ENCODE assay signal across 8 mouse cellular contexts in genomic region chr3:117359686-117360521, GRCm38 (mm10). TPM values are rescaled to one million over a fixed set of nuclear protein-coding genes. Genes with fewer than 3 reads are reported as not detected.
DNase-seq lines count a peak whose midpoint lies in the region; ATAC-seq and TF ChIP-seq lines count a peak whose summit lies in the region.

No protein-coding gene starts in this region.

- peak; percentile 73 to 79 for ATAC-seq in hematopoietic stem cell, adult 5-6 weeks (replicated peaks in 1 of 2; ENCODE audit: insufficient read depth in 1 of 2, low FRiP score in 2 of 2, low TSS enrichment in 1 of 2, low read depth in 1 of 2, poor library complexity in 2 of 2, severe bottlenecking in 2 of 2)

- 2% methylated on average over 46 of the region's 46 CpGs for WGBS in forebrain, embryonic 10.5 days

- peaks cover 13% of the 10 kb centered on the region for H3K4me1 ChIP-seq in forebrain, embryonic 10.5 days

- no peak for TF ChIP-seq POLR2A in brain, embryonic 14.5 days (IDR thresholded peaks at IDR 0.05; ENCODE audit: borderline replicate concordance, extremely low read depth, insufficient read depth, insufficient read length, poor library complexity, severe bottlenecking)

- peak overlapping the region; percentile 80 for H3K27ac ChIP-seq in forebrain, embryonic 10.5 days

- no peaks in the 10 kb centered on the region for H3K9me3 ChIP-seq in forebrain, embryonic 10.5 days

- H3K27me3 ChIP-seq in forebrain, embryonic 10.5 days (ENCODE audit: poor library complexity, severe bottlenecking) = peaks cover 26% of the 10 kb centered on the region

- peak overlapping the region; percentile 63 for H3K4me3 ChIP-seq in forebrain, embryonic 10.5 days

- DNase-seq in Muller cell, postnatal 12 days (ENCODE audit: inconsistent ontology term) = peak; percentile 69
- peak; percentile 83 for DNase-seq in brain, embryonic 14.5 days (ENCODE audit: low read depth)
- peak; percentile 55 for DNase-seq in forebrain, embryonic 10.5 days (ENCODE audit: extremely low spot score, low spot score)
- DNase-seq in layer of hippocampus, adult 9-11 months = peak; percentile 70
- peak; percentile 11 for DNase-seq in lung, postnatal 10 days
- peak; percentile 78 to 81 for DNase-seq in right cerebral cortex, adult 2 months (ENCODE audit: low spot score in 2 of 2)
- DNase-seq in natural killer cell, adult 2 months (ENCODE audit: low spot score in 2 of 2) = no peak

- no peaks in the 10 kb centered on the region for H3K36me3 ChIP-seq in forebrain, embryonic 10.5 days (replicated peaks)

- no peak for TF ChIP-seq CTCF in brain, embryonic 14.5 days (IDR thresholded peaks at IDR 0.05; ENCODE audit: borderline replicate concordance, extremely low read depth, insufficient read depth, insufficient read length)

RNA-seq across cellular contexts. Expression of gene Plppr4, which starts 0.8 kb away (rescaled TPM):
- 9.9 and 12.6 TPM in 2 replicates for polyA plus RNA-seq in brain, embryonic 14.5 days (2012; rRNA removed)
- 0.05 and 0.41 TPM in 2 replicates for polyA plus RNA-seq in forebrain, embryonic 10.5 days (2016; fragmentation: Nextera tagmentation; extraction: Ambion mirVana)
- total RNA-seq in hematopoietic stem cell, adult 5-6 weeks (2017) = not detected in 2 replicates

Comparison
In these comparisons a context has a peak if more than half of its experiments do, and no peak if none do; other contexts are left out.
1. DNase-seq: peak in Muller cell, postnatal 12 days (single experiment), brain, embryonic 14.5 days (single experiment), forebrain, embryonic 10.5 days (single experiment), layer of hippocampus, adult 9-11 months (single experiment), lung, postnatal 10 days (single experiment) and right cerebral cortex, adult 2 months (2 of 2); none in natural killer cell, adult 2 months (0 of 2).